Mouse (Mus musculus): ENCODE results near the gene Cop1.

The Cop1 gene

GRCm38 (mm10) chr1:159231781-159232571 lies at the start of gene Cop1:
TSS of gene Cop1 (plus strand) at chr1:159232320.
- peak; percentile 95 for DNase-seq

GRCm38 (mm10) chr1:159186741-159187140 lies 45.4 kb upstream of the Cop1 start:
- no peak for DNase-seq

GRCm38 (mm10) chr1:159198603-159199002 lies 33.5 kb upstream of the Cop1 start:
- no peak for DNase-seq

- DNase-seq: no peak
Measured at GRCm38 (mm10) chr1:159199606-159200005, 32.5 kb upstream of the Cop1 start.

- DNase-seq: no peak
Measured at GRCm38 (mm10) chr1:159201220-159201619, 30.9 kb upstream of the Cop1 start.

GRCm38 (mm10) chr1:159211711-159212110 lies 20.4 kb upstream of the Cop1 start:
- no peak for DNase-seq

- DNase-seq: no peak
Measured at GRCm38 (mm10) chr1:159217437-159217836, 14.7 kb upstream of the Cop1 start.

- DNase-seq: no peak
Measured at GRCm38 (mm10) chr1:159222046-159222445, 10.1 kb upstream of the Cop1 start.

GRCm38 (mm10) chr1:159225064-159225824 lies 6.9 kb upstream of the Cop1 start:
- DNase-seq: peak; percentile 53

GRCm38 (mm10) chr1:159232572-159233261 lies 597 bp downstream of the Cop1 start:
- peak; percentile 39 for DNase-seq

GRCm38 (mm10) chr1:159233426-159233825 lies 1.3 kb downstream of the Cop1 start:
- DNase-seq: no peak

- DNase-seq: peak; percentile 84
Measured at GRCm38 (mm10) chr1:159234496-159234895, 2.4 kb downstream of the Cop1 start.

GRCm38 (mm10) chr1:159235674-159236073 lies 3.6 kb downstream of the Cop1 start:
- peak; percentile 22 for DNase-seq

GRCm38 (mm10) chr1:159238147-159238546 lies 6.0 kb downstream of the Cop1 start:
- DNase-seq: peak; percentile 85

- no peak for DNase-seq
Measured at GRCm38 (mm10) chr1:159250320-159250719, 18.2 kb downstream of the Cop1 start.

- no peak for DNase-seq
Measured at GRCm38 (mm10) chr1:159253078-159253477, 21.0 kb downstream of the Cop1 start.

- no peak for DNase-seq
Measured at GRCm38 (mm10) chr1:159254906-159255685, 23.0 kb downstream of the Cop1 start.

GRCm38 (mm10) chr1:159256543-159256942 lies 24.4 kb downstream of the Cop1 start:
- DNase-seq: no peak

GRCm38 (mm10) chr1:159263820-159264219 lies 31.7 kb downstream of the Cop1 start:
- no peak for DNase-seq

- DNase-seq: no peak
Measured at GRCm38 (mm10) chr1:159280072-159280471, 48.0 kb downstream of the Cop1 start.

- DNase-seq: no peak
Measured at GRCm38 (mm10) chr1:159281861-159282260, 49.7 kb downstream of the Cop1 start.

GRCm38 (mm10) chr1:159286833-159287232 lies 54.7 kb downstream of the Cop1 start:
- DNase-seq: peak; percentile 18

GRCm38 (mm10) chr1:159290219-159290618 lies 58.1 kb downstream of the Cop1 start:
- DNase-seq: no peak

Data from liver (tissue).